Mouse (Mus musculus) left cerebral cortex, postnatal 10 days (tissue): ENCODE measurements around the gene Fli1. TPM values are rescaled to one million over a fixed set of nuclear protein-coding genes. Genes with fewer than 3 reads are reported as not detected.

ENCODE experiments used
- DNase-seq, 2 experiments: peaks; one replicate each; pipeline ENCODE4 v3.0.0; 2021 to 2022; ENCODE audit warnings: low spot score in 2 of 2, mixed read lengths in 1 of 2; ENCODE audit errors: extremely low spot score in 1 of 2
- intact Hi-C: fragments of 180-260 bp; cut with DNase I; formaldehyde crosslinking; loops from one replicate; pipeline ENCODE4 v1.15.1; 2025
- total RNA-seq, 2 experiments: library from RNA; stranded (reverse); gene quantifications; 2 replicates each; pipeline ENCODE4 v1.2.3; 2021

Gene Fli1
- total RNA-seq, 2 experiments from 2014 or later, result 8.6 to 12.0 TPM

- intact Hi-C loops, result no loop called here
- peak in 1 of 2 experiments; percentile 32 for DNase-seq
These were observed 108.1 kb downstream of the Fli1 start for GRCm38 (mm10) chr9:32434241-32435213.

- DNase-seq, result no peak
- intact Hi-C loops, result no loop called here
These were observed 111.6 kb downstream of the Fli1 start for GRCm38 (mm10) chr9:32431061-32431460.

- intact Hi-C loops, result no loop called here
- no peak for DNase-seq
These were observed 117.3 kb downstream of the Fli1 start for GRCm38 (mm10) chr9:32425321-32425720.

GRCm38 (mm10) chr9:32420711-32421110 lies 122.0 kb downstream of the Fli1 start:
- intact Hi-C loops, result no loop called here
- DNase-seq, result no peak

- no peak for DNase-seq
- intact Hi-C loops, result no loop called here
These were observed 125.1 kb downstream of the Fli1 start for GRCm38 (mm10) chr9:32417466-32418116.

GRCm38 (mm10) chr9:32415952-32416351 lies 126.7 kb downstream of the Fli1 start:
- intact Hi-C loops, result no loop called here
- no peak for DNase-seq

GRCm38 (mm10) chr9:32414956-32415355 lies 127.7 kb downstream of the Fli1 start:
- no peak for DNase-seq
- intact Hi-C loops, result no loop called here

- DNase-seq, result no peak
- intact Hi-C loops, result no loop called here
These were observed 129.7 kb downstream of the Fli1 start for GRCm38 (mm10) chr9:32412836-32413580.

GRCm38 (mm10) chr9:32411507-32411906 lies 131.2 kb downstream of the Fli1 start:
- no peak for DNase-seq
- intact Hi-C loops, result no loop called here

GRCm38 (mm10) chr9:32410671-32411070 lies 132.0 kb downstream of the Fli1 start:
- intact Hi-C loops, result no loop called here
- no peak for DNase-seq

GRCm38 (mm10) chr9:32409060-32409961 lies 133.3 kb downstream of the Fli1 start:
- DNase-seq, result peak in 1 of 2 experiments; percentile 45
- intact Hi-C loops, result loop anchor here (5.0 to 10.0 kb wide), 5 partner anchors 153 to 838 kb away; no protein-coding TSS in a partner anchor

GRCm38 (mm10) chr9:32408730-32409059 lies 134.0 kb downstream of the Fli1 start:
- no peak for DNase-seq
- intact Hi-C loops, result loop anchor here (5.0 to 10.0 kb wide), 5 partner anchors 154 to 839 kb away; no protein-coding TSS in a partner anchor

- DNase-seq, result peak; percentile 78
- intact Hi-C loops, result loop anchor here (5.0 to 10.0 kb wide), 5 partner anchors 157 to 842 kb away; no protein-coding TSS in a partner anchor
These were observed 137.3 kb downstream of the Fli1 start for GRCm38 (mm10) chr9:32405191-32405925.

- DNase-seq, result no peak
- intact Hi-C loops, result loop anchor here (5.0 to 10.0 kb wide), 2 partner anchors 544 to 682 kb away; no protein-coding TSS in a partner anchor
These were observed 141.9 kb downstream of the Fli1 start for GRCm38 (mm10) chr9:32400662-32401161.

GRCm38 (mm10) chr9:32400212-32400611 lies 142.4 kb downstream of the Fli1 start:
- intact Hi-C loops, result loop anchor here (5.0 to 10.0 kb wide), 2 partner anchors 545 to 682 kb away; no protein-coding TSS in a partner anchor
- DNase-seq, result no peak

GRCm38 (mm10) chr9:32394761-32395161 lies 147.9 kb downstream of the Fli1 start:
- intact Hi-C loops, result no loop called here
- no peak for DNase-seq

GRCm38 (mm10) chr9:32392716-32393115 lies 149.9 kb downstream of the Fli1 start:
- DNase-seq, result no peak
- intact Hi-C loops, result no loop called here
